Mouse (Mus musculus) adrenal gland, postnatal 25 days (tissue): ENCODE data around the gene Synpo2l. TPM values are rescaled to one million over a fixed set of nuclear protein-coding genes. Genes with fewer than 3 reads are reported as not detected.
"Not testable (repeated sequence)": the region's sequence is repeated elsewhere in the genome, so short reads cannot be mapped to it uniquely, and the experiment has no call there.

ENCODE experiments used
- DNase-seq: peaks from one replicate; pipeline ENCODE4 v3.0.0; 2021; ENCODE audit warnings: mixed read lengths
- total RNA-seq: library from RNA; stranded (reverse); gene quantifications from 2 replicates; pipeline ENCODE4 v1.2.3, GENCODE M21; 2021

Synpo2l gene
- total RNA-seq, 1 experiment from 2014 or later, result 0.18 TPM

- peak; percentile 97 for DNase-seq
Observed at GRCm38 (mm10) chr14:20640644-20641437, 27.3 kb downstream of the Synpo2l start, which contains the start of gene Usp54. Usp54 (minus strand) TSS chr14:20641063.

- peak; percentile 15 for DNase-seq
Observed at GRCm38 (mm10) chr14:20639918-20640619, 28.1 kb downstream of the Synpo2l start.

GRCm38 (mm10) chr14:20638702-20639101 is 29.5 kb downstream of the Synpo2l start:
- no peak for DNase-seq

GRCm38 (mm10) chr14:20637818-20638574 is 30.2 kb downstream of the Synpo2l start:
- no peak for DNase-seq

- not testable (repeated sequence) for DNase-seq
Observed at GRCm38 (mm10) chr14:20636968-20637367, 31.2 kb downstream of the Synpo2l start.

GRCm38 (mm10) chr14:20635546-20635945 is 32.6 kb downstream of the Synpo2l start:
- DNase-seq, result no peak

- DNase-seq, result no peak
Observed at GRCm38 (mm10) chr14:20631253-20631652, 36.9 kb downstream of the Synpo2l start.

- DNase-seq, result no peak
Observed at GRCm38 (mm10) chr14:20626971-20627370, 41.2 kb downstream of the Synpo2l start.

- DNase-seq, result no peak
Observed at GRCm38 (mm10) chr14:20626447-20626846, 41.7 kb downstream of the Synpo2l start.

GRCm38 (mm10) chr14:20622907-20623306 is 45.2 kb downstream of the Synpo2l start:
- DNase-seq, result no peak

- DNase-seq, result no peak
Observed at GRCm38 (mm10) chr14:20622412-20622811, 45.7 kb downstream of the Synpo2l start.

- no peak for DNase-seq
Observed at GRCm38 (mm10) chr14:20621903-20622302, 46.3 kb downstream of the Synpo2l start.

GRCm38 (mm10) chr14:20619131-20619530 is 49.0 kb downstream of the Synpo2l start:
- DNase-seq, result no peak

- DNase-seq, result no peak
Observed at GRCm38 (mm10) chr14:20618211-20618610, 49.9 kb downstream of the Synpo2l start.

- no peak for DNase-seq
Observed at GRCm38 (mm10) chr14:20616421-20616820, 51.7 kb downstream of the Synpo2l start.

GRCm38 (mm10) chr14:20615075-20615474 is 53.1 kb downstream of the Synpo2l start:
- DNase-seq, result no peak

GRCm38 (mm10) chr14:20612820-20613219 is 55.3 kb downstream of the Synpo2l start:
- no peak for DNase-seq

GRCm38 (mm10) chr14:20610146-20610545 is 58.0 kb downstream of the Synpo2l start:
- DNase-seq, result peak; percentile 38

GRCm38 (mm10) chr14:20609519-20609918 is 58.6 kb downstream of the Synpo2l start:
- no peak for DNase-seq
